Mouse (Mus musculus) liver, adult 2 months (tissue): Measurements from ENCODE around the gene Olfr1181.

Experiments
- CTCF ChIP-seq: fragments of 200-500 bp; IDR thresholded peaks from 2 replicates; pipeline ENCODE4 v1.5.1; 2011; ENCODE audit warnings: low read depth, low read length, control low read depth
- POLR2A ChIP-seq: fragments of 200-500 bp; IDR thresholded peaks from 2 replicates; pipeline ENCODE4 v1.6.1; 2011; ENCODE audit warnings: low read length, control low read depth; ENCODE audit not compliant: insufficient read depth; ENCODE audit errors: extremely low read depth

DNA sequence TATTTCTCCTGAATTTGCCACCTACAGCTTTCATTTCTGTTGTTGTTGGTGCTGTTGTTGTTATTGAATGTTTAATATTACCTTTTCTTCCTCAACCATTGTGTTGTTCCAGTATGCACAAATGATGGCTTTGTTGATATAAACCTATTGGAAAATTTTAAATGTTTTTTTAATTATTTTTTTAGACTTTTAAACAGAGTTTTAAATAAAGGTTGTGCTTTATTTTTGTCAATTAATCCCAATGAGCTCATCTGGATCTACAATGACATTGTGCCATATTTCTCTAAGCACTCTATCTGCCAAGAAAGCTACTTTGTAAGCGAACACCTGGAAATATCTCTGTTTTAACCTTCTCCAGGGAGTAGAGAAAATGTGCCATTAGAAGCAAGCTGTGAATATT lies 39.2 kb downstream of the Olfr1181 start, which contains the start of gene Olfr1178:
- no peak for TF ChIP-seq CTCF
- TF ChIP-seq POLR2A: no peak
